Mouse (Mus musculus) MEL (cell line): ENCODE measurements around the gene Ufl1. TPM values are rescaled to one million over a fixed set of nuclear protein-coding genes. Genes with fewer than 3 reads are reported as not detected.
A peak's percentile ranks its signal among the peaks of the same experiment; 100 is the strongest.

ENCODE experiments used
- DNase-seq: peaks from one replicate; pipeline ENCODE4 v3.0.0; 2011; ENCODE audit warnings: low read depth, low spot score
- H3K27ac ChIP-seq: 2 replicates; pipeline ENCODE4 v1.5.1; 2012; ENCODE audit warnings: low read depth, mild to moderate bottlenecking, control low read depth, low read length, moderate library complexity; ENCODE audit not compliant: control insufficient read depth
- H3K27me3 ChIP-seq, 2 experiments: fragments of 150-350 bp in 1 of 2; sonication (generic) in 1 of 2; 2 replicates each; pipeline ENCODE4 v1.6.1; 2012; ENCODE audit warnings: low read length in 2 of 2, mild to moderate bottlenecking in 2 of 2, improper control_type of control experiment in 1 of 2, moderate library complexity in 1 of 2; ENCODE audit not compliant: insufficient read depth in 2 of 2, control insufficient read depth in 1 of 2
- H3K36me3 ChIP-seq, 2 experiments: 2 replicates each; pipeline ENCODE4 v1.6.1; 2012 to 2014; ENCODE audit warnings: low read length in 2 of 2, improper control_type of control experiment in 1 of 2, inconsistent platforms in 1 of 2, mild to moderate bottlenecking in 1 of 2; ENCODE audit not compliant: insufficient read depth in 2 of 2, control insufficient read depth in 1 of 2
- H3K4me1 ChIP-seq, 2 experiments: fragments of 150-350 bp in 1 of 2; sonication (generic) in 1 of 2; 2 replicates each; pipeline ENCODE4 v1.6.1; 2012; ENCODE audit warnings: low read length in 2 of 2, improper control_type of control experiment in 1 of 2, mild to moderate bottlenecking in 1 of 2; ENCODE audit not compliant: insufficient read depth in 2 of 2, control insufficient read depth in 1 of 2
- H3K4me3 ChIP-seq, 2 experiments: fragments of 150-350 bp in 1 of 2; sonication (generic) in 1 of 2; 2 replicates each; pipeline ENCODE4 v1.5.1; 2012; ENCODE audit warnings: low read depth in 2 of 2, low read length in 2 of 2, mild to moderate bottlenecking in 2 of 2, moderate library complexity in 2 of 2, control low read depth in 1 of 2, improper control_type of control experiment in 1 of 2; ENCODE audit not compliant: control insufficient read depth in 1 of 2, insufficient read depth in 1 of 2
- H3K79me2 ChIP-seq: 2 replicates; pipeline ENCODE4 v1.6.1; 2012; ENCODE audit warnings: mild to moderate bottlenecking, low read length, moderate library complexity; ENCODE audit not compliant: control insufficient read depth, poor library complexity, insufficient read depth
- H3K9ac ChIP-seq: 2 replicates; pipeline ENCODE4 v1.6.1; 2012; ENCODE audit warnings: low read depth, mild to moderate bottlenecking, control low read depth, low read length, moderate library complexity; ENCODE audit not compliant: control insufficient read depth, poor library complexity, severe bottlenecking
- H3K9me3 ChIP-seq: fragments of 150-350 bp; sonication (generic); replicated peaks from 2 replicates; pipeline ENCODE4 v1.6.1; 2012; ENCODE audit warnings: mild to moderate bottlenecking, low read length, improper control_type of control experiment, moderate library complexity; ENCODE audit not compliant: insufficient read depth
- CHD1 ChIP-seq: IDR thresholded peaks from 2 replicates; pipeline ENCODE4 v1.6.1; 2012; ENCODE audit warnings: low read depth, mild to moderate bottlenecking, inconsistent platforms, low read length, improper control_type of control experiment
- CHD2 ChIP-seq: IDR thresholded peaks from 2 replicates; pipeline ENCODE4 v1.6.1; 2011; ENCODE audit warnings: low read length, improper control_type of control experiment
- CTCF ChIP-seq, 3 experiments: IDR thresholded peaks in 2 of 3; conservative IDR thresholded peaks in 1 of 3; 2 replicates each; pipeline ENCODE4 v1.5.1; 2011 to 2012; ENCODE audit warnings: low read length in 3 of 3, low read depth in 2 of 3, mild to moderate bottlenecking in 2 of 3, improper control_type of control experiment in 1 of 3, inconsistent platforms in 1 of 3, mixed read lengths in 1 of 3, moderate library complexity in 1 of 3; ENCODE audit not compliant: control insufficient read depth in 1 of 3, insufficient read depth in 1 of 3, poor library complexity in 1 of 3, severe bottlenecking in 1 of 3
- E2F4 ChIP-seq: IDR thresholded peaks from 2 replicates; pipeline ENCODE4 v1.6.1; 2011; ENCODE audit warnings: low read depth, low read length, improper control_type of control experiment, borderline replicate concordance
- ELF1 ChIP-seq: IDR thresholded peaks from 2 replicates; pipeline ENCODE4 v1.6.1; 2014; ENCODE audit warnings: low read depth, mild to moderate bottlenecking, inconsistent platforms, low read length, improper control_type of control experiment, moderate library complexity
- EP300 ChIP-seq, 2 experiments: IDR thresholded peaks; 2 replicates each; pipeline ENCODE4 v1.6.1; 2011; ENCODE audit warnings: improper control_type of control experiment in 2 of 2, low read length in 2 of 2, low read depth in 1 of 2, mild to moderate bottlenecking in 1 of 2
- ETS1 ChIP-seq: IDR thresholded peaks from 2 replicates; pipeline ENCODE4 v1.6.1; 2012; ENCODE audit warnings: low read depth, mild to moderate bottlenecking, inconsistent platforms, low read length, improper control_type of control experiment, moderate library complexity
- GABPA ChIP-seq: IDR thresholded peaks from 2 replicates; pipeline ENCODE4 v1.6.1; 2012; ENCODE audit warnings: low read depth, mild to moderate bottlenecking, inconsistent platforms, low read length, improper control_type of control experiment, moderate library complexity
- GATA1 ChIP-seq: IDR thresholded peaks from 2 replicates; pipeline ENCODE4 v1.6.1; 2011; ENCODE audit warnings: low read depth, low read length, improper control_type of control experiment
- HCFC1 ChIP-seq: IDR thresholded peaks from 2 replicates; pipeline ENCODE4 v1.6.1; 2012; ENCODE audit warnings: low read depth, mild to moderate bottlenecking, inconsistent platforms, low read length, improper control_type of control experiment, moderate library complexity
- JUND ChIP-seq: IDR thresholded peaks from 2 replicates; pipeline ENCODE4 v1.6.1; 2011; ENCODE audit warnings: low read depth, mild to moderate bottlenecking, improper control_type of control experiment, low read length
- KAT2A ChIP-seq: conservative IDR thresholded peaks from 2 replicates; pipeline ENCODE4 v1.6.1; 2012; ENCODE audit warnings: low read depth, low read length, improper control_type of control experiment, inconsistent platforms
- MAFK ChIP-seq: IDR thresholded peaks from 2 replicates; pipeline ENCODE4 v1.6.1; 2011; ENCODE audit warnings: low read depth, mild to moderate bottlenecking, low read length, improper control_type of control experiment, borderline replicate concordance
- MAX ChIP-seq: IDR thresholded peaks from 2 replicates; pipeline ENCODE4 v1.6.1; 2011; ENCODE audit warnings: low read length, improper control_type of control experiment
- MAZ ChIP-seq: IDR thresholded peaks from 2 replicates; pipeline ENCODE4 v1.6.1; 2012; ENCODE audit warnings: low read depth, mild to moderate bottlenecking, inconsistent platforms, low read length, improper control_type of control experiment
- MEF2A ChIP-seq: IDR thresholded peaks from 2 replicates; pipeline ENCODE4 v1.6.1; 2014; ENCODE audit warnings: low read depth, mild to moderate bottlenecking, inconsistent platforms, low read length, improper control_type of control experiment; ENCODE audit not compliant: poor library complexity, insufficient replicate concordance, severe bottlenecking; ENCODE audit errors: extremely low read depth
- MXI1 ChIP-seq: IDR thresholded peaks from 2 replicates; pipeline ENCODE4 v1.6.1; 2011; ENCODE audit warnings: mild to moderate bottlenecking, low read depth, low read length, improper control_type of control experiment
- MYB ChIP-seq: IDR thresholded peaks from 2 replicates; pipeline ENCODE4 v1.6.1; 2011; ENCODE audit warnings: mild to moderate bottlenecking, low read depth, low read length, improper control_type of control experiment
- MYC ChIP-seq: IDR thresholded peaks from 2 replicates; pipeline ENCODE4 v1.6.1; 2011; ENCODE audit warnings: low read depth, mild to moderate bottlenecking, low read length, improper control_type of control experiment, moderate library complexity
- NELFE ChIP-seq: IDR thresholded peaks from 2 replicates; pipeline ENCODE4 v1.6.1; 2011; ENCODE audit warnings: low read depth, low read length, improper control_type of control experiment
- NRF1 ChIP-seq: IDR thresholded peaks from 2 replicates; pipeline ENCODE4 v1.6.1; 2014; ENCODE audit warnings: low read depth, mild to moderate bottlenecking, inconsistent platforms, low read length, improper control_type of control experiment, moderate library complexity; ENCODE audit not compliant: poor library complexity, insufficient read depth, severe bottlenecking
- POLR2A ChIP-seq, 2 experiments: IDR thresholded peaks; 2 replicates each; pipeline ENCODE4 v1.6.1; 2011 to 2012; ENCODE audit warnings: low read length in 2 of 2, mild to moderate bottlenecking in 2 of 2, control low read depth in 1 of 2, improper control_type of control experiment in 1 of 2, low read depth in 1 of 2, moderate library complexity in 1 of 2; ENCODE audit not compliant: control insufficient read depth in 1 of 2, insufficient read depth in 1 of 2, poor library complexity in 1 of 2
- POLR2AphosphoS2 ChIP-seq: IDR thresholded peaks from 2 replicates; pipeline ENCODE4 v1.6.1; 2011; ENCODE audit warnings: low read length, improper control_type of control experiment
- POLR2AphosphoS5 ChIP-seq: IDR thresholded peaks from 2 replicates; pipeline ENCODE4 v1.6.1; 2012; ENCODE audit warnings: low read depth, borderline replicate concordance, mild to moderate bottlenecking, inconsistent platforms, low read length, moderate library complexity, mixed read lengths
- RAD21 ChIP-seq: IDR thresholded peaks from 2 replicates; pipeline ENCODE4 v1.6.1; 2011; ENCODE audit warnings: mild to moderate bottlenecking, low read depth, low read length, improper control_type of control experiment
- RCOR1 ChIP-seq: IDR thresholded peaks from 2 replicates; pipeline ENCODE4 v1.6.1; 2012; ENCODE audit warnings: low read depth, mild to moderate bottlenecking, inconsistent platforms, low read length, improper control_type of control experiment
- SIN3A ChIP-seq: IDR thresholded peaks from 2 replicates; pipeline ENCODE4 v1.6.1; 2012; ENCODE audit warnings: low read length, improper control_type of control experiment, inconsistent platforms
- SMC3 ChIP-seq: IDR thresholded peaks from 2 replicates; pipeline ENCODE4 v1.6.1; 2011; ENCODE audit warnings: low read depth, low read length, improper control_type of control experiment
- TAL1 ChIP-seq: IDR thresholded peaks from 2 replicates; pipeline ENCODE4 v1.6.1; 2012; ENCODE audit warnings: mild to moderate bottlenecking, inconsistent platforms, low read length, moderate library complexity, mixed read lengths
- TBP ChIP-seq: IDR thresholded peaks from 2 replicates; pipeline ENCODE4 v1.8.0; 2011; ENCODE audit warnings: low read depth, low read length, improper control_type of control experiment
- TCF12 ChIP-seq: IDR thresholded peaks from 2 replicates; pipeline ENCODE4 v1.6.1; 2014; ENCODE audit warnings: low read depth, mild to moderate bottlenecking, inconsistent platforms, low read length, improper control_type of control experiment, moderate library complexity
- UBTF ChIP-seq: IDR thresholded peaks from 2 replicates; pipeline ENCODE4 v1.6.1; 2012; ENCODE audit warnings: low read depth, mild to moderate bottlenecking, inconsistent platforms, low read length, improper control_type of control experiment, moderate library complexity, borderline replicate concordance; ENCODE audit not compliant: insufficient read depth
- USF1 ChIP-seq: IDR thresholded peaks from 2 replicates; pipeline ENCODE4 v1.6.1; 2014; ENCODE audit warnings: low read depth, mild to moderate bottlenecking, inconsistent platforms, low read length, improper control_type of control experiment, moderate library complexity
- USF2 ChIP-seq, 2 experiments: IDR thresholded peaks; 2 replicates each; pipeline ENCODE4 v1.6.1; 2011 to 2012; ENCODE audit warnings: improper control_type of control experiment in 2 of 2, low read length in 2 of 2, borderline replicate concordance in 1 of 2, inconsistent platforms in 1 of 2, low read depth in 1 of 2, mild to moderate bottlenecking in 1 of 2; ENCODE audit not compliant: insufficient read depth in 1 of 2
- ZC3H11A ChIP-seq: IDR thresholded peaks from 2 replicates; pipeline ENCODE4 v1.6.1; 2012; ENCODE audit warnings: low read depth, mild to moderate bottlenecking, inconsistent platforms, low read length, improper control_type of control experiment
- ZKSCAN1 ChIP-seq: IDR thresholded peaks from 2 replicates; pipeline ENCODE4 v1.6.1; 2012; ENCODE audit warnings: low read depth, mild to moderate bottlenecking, inconsistent platforms, low read length, improper control_type of control experiment, moderate library complexity
- ZMIZ1 ChIP-seq: IDR thresholded peaks from 2 replicates; pipeline ENCODE4 v1.6.1; 2012; ENCODE audit warnings: low read depth, mild to moderate bottlenecking, inconsistent platforms, low read length, improper control_type of control experiment, moderate library complexity
- ZNF384 ChIP-seq: IDR thresholded peaks from 2 replicates; pipeline ENCODE4 v1.6.1; 2012; ENCODE audit warnings: low read depth, mild to moderate bottlenecking, inconsistent platforms, low read length, improper control_type of control experiment
- polyA plus RNA-seq, 2 experiments: library from polyadenylated mRNA; stranded (reverse) in 1 of 2; unstranded in 1 of 2; fragments of >175 nt in 1 of 2; fragments of >200 nt in 1 of 2; gene quantifications; 2 replicates each; pipeline versions ENCODE4 v1.2.1 to v1.2.4; 2012; ENCODE audit warnings: low replicate concordance in 2 of 2, low read depth in 1 of 2; ENCODE audit not compliant: insufficient read length in 2 of 2, insufficient read depth in 1 of 2, missing spikeins in 1 of 2
- total RNA-seq: library from RNA; depleted of rRNA; stranded (reverse); fragments of 300-350 nt; gene quantifications from 2 replicates; pipeline ENCODE4 v1.2.3, GENCODE M21; 2012

The Ufl1 gene
- total and polyA plus RNA-seq, 3 experiments = 17.3 to 344 (median 24.7) TPM

- DNase-seq = peak; percentile 78
- H3K4me1 ChIP-seq = peaks cover 10 to 13% of the 10 kb centered on the region in 2 experiments
- no peak overlapping the region for H3K4me3 ChIP-seq
- no peaks in the 10 kb centered on the region for H3K9me3 ChIP-seq
- H3K27me3 ChIP-seq = no peaks in the 10 kb centered on the region
- H3K9ac ChIP-seq = no peak overlapping the region
- H3K79me2 ChIP-seq = no peaks in the 10 kb centered on the region
- peak overlapping the region; percentile 76 for H3K27ac ChIP-seq
- H3K36me3 ChIP-seq = peaks cover 15 to 24% of the 10 kb centered on the region in 2 experiments
- TF ChIP-seq E2F4 (no peak), CHD1 (no peak), ZC3H11A (no peak), KAT2A (0 out of 2 replicates have a peak, but pooled peaks have one; percentile 21), ZMIZ1 (no peak), GABPA (no peak), JUND (no peak), USF1 (no peak), MAZ (no peak), ZKSCAN1 (no peak), TCF12 (peak; percentile 77), TBP (peak; percentile 57; the same call in 1 of the 2 replicates), EP300 (IDR thresholded peaks at IDR 0.05; ENCODE audit: low read depth in 1 of 2, low read length in 2 of 2) (peak; percentile 82 to 88), HCFC1 (no peak), NELFE (no peak), SIN3A (peak; percentile 29; the same call in 1 of the 2 replicates), ZNF384 (no peak), POLR2AphosphoS5 (no peak), USF2 (IDR thresholded peaks at IDR 0.05; ENCODE audit: borderline replicate concordance in 1 of 2, insufficient read depth in 1 of 2, low read depth in 1 of 2, low read length in 2 of 2) (no peak), GATA1 (peak; percentile 92), TAL1 (peak; percentile 13; the same call in 1 of the 2 replicates), CHD2 (no peak), POLR2AphosphoS2 (no peak), CTCF (IDR thresholded peaks at IDR 0.05 in 2 of 3, conservative IDR thresholded peaks at IDR 0.05 in 1 of 3; ENCODE audit: control insufficient read depth in 1 of 3, insufficient read depth in 1 of 3, low read depth in 2 of 3, low read length in 3 of 3, poor library complexity in 1 of 3, severe bottlenecking in 1 of 3) (no peak), RCOR1 (peak; percentile 81), MYC (0 out of 2 replicates have a peak, but pooled peaks have one; percentile 32), ETS1 (peak; percentile 72), MYB (no peak), POLR2A (IDR thresholded peaks at IDR 0.05; ENCODE audit: control insufficient read depth in 1 of 2, insufficient read depth in 1 of 2, low read depth in 1 of 2, low read length in 2 of 2, poor library complexity in 1 of 2) (no peak), MAX (no peak), NRF1 (no peak), ELF1 (no peak), MAFK (no peak; the same call in 1 of the 2 replicates), MEF2A (no peak), RAD21 (no peak), SMC3 (peak; percentile 7; the same call in 1 of the 2 replicates), MXI1 (no peak), UBTF (no peak)
Measured at GRCm38 (mm10) chr4:25267144-25267543, 14.5 kb downstream of the Ufl1 start.
